Mouse (Mus musculus) liver, embryonic 11.5 days (tissue): ENCODE results near the gene Cyp2d12. TPM values are rescaled to one million over a fixed set of nuclear protein-coding genes. Genes with fewer than 3 reads are reported as not detected.
"Not testable (repeated sequence)": the region's sequence is repeated elsewhere in the genome, so short reads cannot be mapped to it uniquely, and the experiment has no call there.

Experiments
- ATAC-seq: fragments of 200-750 bp; cut with Nextera tagmentation; replicated peaks from 2 replicates; pipeline ENCODE4 v1.8.0; 2017; ENCODE audit warnings: moderate number of reproducible peaks, mild to moderate bottlenecking, moderate TSS enrichment, moderate library complexity; ENCODE audit not compliant: low FRiP score
- DNase-seq: peaks from one replicate; pipeline ENCODE4 v3.0.0-alpha.2; 2017; ENCODE audit warnings: low spot score
- H3K27ac ChIP-seq: fragments of 300-500 bp; sonication (generic); 2 replicates; pipeline ENCODE4 v1.5.1; 2014; ENCODE audit warnings: mild to moderate bottlenecking, low read depth, low read length, control low read depth
- H3K27me3 ChIP-seq: fragments of 300-500 bp; sonication (generic); replicated peaks from 2 replicates; pipeline ENCODE4 v1.6.1; 2014; ENCODE audit warnings: low read length, mixed read lengths; ENCODE audit not compliant: control insufficient read depth, insufficient read depth
- H3K36me3 ChIP-seq: fragments of 300-500 bp; sonication (generic); 2 replicates; pipeline ENCODE4 v1.6.1; 2014; ENCODE audit warnings: mild to moderate bottlenecking, low read length, moderate library complexity, mixed read lengths; ENCODE audit not compliant: control insufficient read depth, insufficient read depth
- H3K4me1 ChIP-seq: fragments of 300-500 bp; sonication (generic); replicated peaks from 2 replicates; pipeline ENCODE4 v1.6.1; 2014; ENCODE audit warnings: low read length, mixed read lengths; ENCODE audit not compliant: control insufficient read depth, insufficient read depth
- H3K4me2 ChIP-seq: fragments of 300-500 bp; sonication (generic); 2 replicates; pipeline ENCODE4 v1.6.1; 2014; ENCODE audit warnings: mild to moderate bottlenecking, control low read depth, moderate library complexity
- H3K4me3 ChIP-seq: fragments of 300-500 bp; sonication (generic); 2 replicates; pipeline ENCODE4 v1.5.1; 2014; ENCODE audit warnings: low read depth, low read length, control low read depth
- H3K9ac ChIP-seq: fragments of 300-500 bp; sonication (generic); 2 replicates; pipeline ENCODE4 v1.6.1; 2014; ENCODE audit warnings: low read depth, low read length, control low read depth
- H3K9me3 ChIP-seq: fragments of 300-500 bp; sonication (generic); 2 replicates; pipeline ENCODE4 v1.6.1; 2016; ENCODE audit warnings: low read length, inconsistent platforms, mixed read lengths; ENCODE audit not compliant: control insufficient read depth
- WGBS: fragments of 180-500 bp; shearing (Covaris S2); extraction: QIAGEN DNeasy Blood & Tissue Kit; methylation state at CpG from one replicate; pipeline ENCODE4 v1.1.7; 2014; 5-methylcytosine and 5-hydroxymethylcytosine counted together
- polyA plus RNA-seq: library from polyadenylated mRNA; unstranded; fragments of >200 nt; fragmentation: Nextera tagmentation; extraction: Ambion mirVana; gene quantifications from 2 replicates; pipeline ENCODE4 v1.2.1, GENCODE M21; 2014

Gene Cyp2d12
- polyA plus RNA-seq, result not detected in 2 replicates

DNA sequence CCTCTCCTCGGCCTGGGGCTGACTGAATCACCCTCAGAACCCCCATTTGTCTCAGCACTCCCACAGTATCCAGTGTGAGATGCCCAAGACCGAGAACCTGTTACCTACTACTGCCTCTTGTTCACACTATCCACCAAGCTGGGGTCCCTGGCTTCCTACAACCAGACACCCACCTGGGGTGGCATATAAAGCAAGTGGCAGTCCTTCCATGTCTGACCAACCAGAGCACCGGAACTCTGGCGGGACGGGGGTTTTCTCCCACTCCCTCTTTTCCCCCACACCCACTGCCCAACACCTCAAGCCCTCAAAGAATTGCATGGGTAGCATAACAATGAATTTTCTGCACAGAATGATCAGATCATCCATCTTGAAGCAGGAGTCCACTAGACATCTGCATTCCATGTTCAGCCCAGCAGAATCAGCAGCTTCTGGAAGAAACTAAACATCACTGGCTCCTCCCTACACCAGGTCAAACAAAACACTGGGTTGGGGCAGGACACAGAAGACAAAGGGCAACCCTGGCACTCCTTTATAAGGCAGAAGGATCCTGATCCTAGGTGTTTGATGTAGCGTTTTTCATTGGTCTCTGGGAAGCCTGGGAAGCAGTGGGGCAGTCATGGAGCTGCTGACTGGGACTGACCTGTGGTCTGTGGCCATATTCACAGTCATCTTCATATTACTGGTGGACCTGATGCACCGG, at the start of gene Cyp2d12:
Gene Cyp2d12 (plus strand): TSS at position 542 of the 700 bp plus-strand sequence.
- H3K27ac ChIP-seq, result no peak within 1 kb of the TSS
- ATAC-seq, result no peak
- no peaks in the 10 kb centered on the region for H3K9me3 ChIP-seq
- no peak within 1 kb of the TSS for H3K9ac ChIP-seq
- DNase-seq, result no peak
- no peaks in the 10 kb centered on the region for H3K36me3 ChIP-seq
- H3K4me3 ChIP-seq, result no peak within 1 kb of the TSS
- no peaks in the 10 kb centered on the region for H3K27me3 ChIP-seq
- 78% methylated on average over 7 of the region's 7 CpGs for WGBS
- no peak within 1 kb of the TSS for H3K4me2 ChIP-seq
- H3K4me1 ChIP-seq, result no peaks in the 10 kb centered on the region

DNA sequence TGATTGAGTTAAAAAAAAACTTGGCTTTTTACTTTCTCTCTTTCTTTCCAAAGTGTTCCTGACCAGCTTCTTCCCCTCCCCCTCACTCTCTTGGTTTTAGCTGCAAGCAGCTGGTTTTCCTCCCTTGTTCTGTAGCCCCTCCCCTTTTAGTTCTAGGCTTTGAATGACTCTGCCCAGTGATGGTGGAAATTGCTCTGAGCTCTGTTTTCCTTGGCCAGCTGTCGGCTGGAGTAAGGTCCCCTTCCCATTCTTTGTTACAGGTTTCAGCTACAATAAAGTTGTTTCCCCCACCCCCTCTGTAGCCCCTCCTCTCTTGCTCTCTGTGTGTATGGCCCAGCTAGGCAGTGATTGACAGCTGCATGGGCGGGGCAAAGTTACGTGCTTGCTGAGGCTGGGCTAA, 47.9 kb upstream of the Cyp2d12 start:
- DNase-seq (no peak), ATAC-seq (no peak)
- Histone ChIP-seq H3K27me3 (no peaks in the 10 kb centered on the region), H3K27ac (no peak overlapping the region), H3K36me3 (no peaks in the 10 kb centered on the region), H3K9ac (no peak overlapping the region), H3K9me3 (no peaks in the 10 kb centered on the region), H3K4me3 (no peak overlapping the region), H3K4me1 (no peaks in the 10 kb centered on the region), H3K4me2 (no peak overlapping the region)
- 75% methylated on average over 3 of the region's 3 CpGs for WGBS

DNA sequence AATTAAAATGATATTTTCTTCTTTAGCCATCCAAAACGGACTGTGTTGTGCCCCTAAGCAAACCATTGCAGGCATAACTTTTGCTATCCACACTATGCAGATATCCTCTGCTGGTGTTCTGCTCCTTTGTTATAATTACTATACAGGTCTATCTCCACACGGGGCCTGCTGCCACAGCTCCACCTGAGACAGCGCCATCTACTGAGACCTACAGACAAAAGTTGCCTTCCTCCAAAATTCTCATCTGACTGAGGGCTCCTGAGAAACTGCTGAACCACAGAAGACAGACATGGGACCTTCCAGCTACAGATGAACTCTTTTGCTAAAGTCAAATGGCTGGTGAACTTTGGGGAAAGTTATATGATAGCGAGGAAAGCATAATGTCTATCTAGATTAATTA, 47.1 kb upstream of the Cyp2d12 start:
- H3K9me3 ChIP-seq, H3K36me3 ChIP-seq, H3K27me3 ChIP-seq, DNase-seq, ATAC-seq, H3K9ac ChIP-seq, H3K27ac ChIP-seq, H3K4me2 ChIP-seq, H3K4me3 ChIP-seq, H3K4me1 ChIP-seq: not testable (repeated sequence)
- 45% methylated on average over 4 of the region's 4 CpGs for WGBS

DNA sequence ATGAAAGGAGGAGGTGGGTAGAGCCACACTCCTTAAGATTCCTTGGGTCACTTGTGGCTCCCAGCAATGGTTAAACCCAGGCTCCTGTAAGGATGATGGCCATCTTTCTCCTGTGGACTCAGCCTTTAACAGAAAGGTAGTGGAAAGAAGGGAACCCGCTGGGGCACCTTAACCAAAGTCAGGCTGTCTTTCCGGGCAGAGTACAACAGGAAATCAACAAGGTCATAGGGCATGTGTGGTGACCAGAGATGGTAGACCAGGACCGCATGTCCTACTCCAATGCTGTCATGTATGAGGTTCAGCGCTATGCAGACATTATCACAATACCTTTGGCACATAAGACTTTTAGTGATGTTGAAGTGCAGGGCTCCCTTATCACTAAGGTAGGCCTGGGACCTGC, 45.4 kb upstream of the Cyp2d12 start:
- not testable (repeated sequence) for H3K4me2 ChIP-seq, H3K9ac ChIP-seq, H3K27me3 ChIP-seq, H3K36me3 ChIP-seq, ATAC-seq, H3K4me1 ChIP-seq, H3K27ac ChIP-seq, DNase-seq, H3K9me3 ChIP-seq, H3K4me3 ChIP-seq
- 69% methylated on average over 4 of the region's 4 CpGs for WGBS

DNA sequence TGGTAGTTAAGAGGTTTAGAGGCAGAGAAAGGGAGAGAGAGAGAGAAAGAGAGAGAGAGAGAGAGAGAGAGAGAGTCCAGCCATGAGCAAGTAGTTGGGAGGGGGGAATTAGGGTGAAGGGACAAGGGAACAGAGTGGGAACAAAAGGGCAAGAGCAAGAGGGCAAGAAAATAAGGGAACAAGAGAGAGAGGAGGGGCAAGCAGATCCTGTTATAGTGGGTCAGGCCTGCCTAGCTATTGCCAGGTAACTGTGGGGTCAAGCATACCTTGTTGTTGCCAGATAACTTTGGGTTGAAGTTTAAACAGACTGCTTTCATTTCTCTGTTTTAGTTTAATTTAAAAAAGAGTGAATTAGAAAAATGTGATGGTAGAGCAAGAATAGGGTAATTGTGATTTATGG, 44.4 kb upstream of the Cyp2d12 start:
- DNase-seq, H3K4me3 ChIP-seq, H3K9ac ChIP-seq, H3K27me3 ChIP-seq, H3K4me1 ChIP-seq, ATAC-seq, H3K36me3 ChIP-seq, H3K4me2 ChIP-seq, H3K27ac ChIP-seq, H3K9me3 ChIP-seq: not testable (repeated sequence)

DNA sequence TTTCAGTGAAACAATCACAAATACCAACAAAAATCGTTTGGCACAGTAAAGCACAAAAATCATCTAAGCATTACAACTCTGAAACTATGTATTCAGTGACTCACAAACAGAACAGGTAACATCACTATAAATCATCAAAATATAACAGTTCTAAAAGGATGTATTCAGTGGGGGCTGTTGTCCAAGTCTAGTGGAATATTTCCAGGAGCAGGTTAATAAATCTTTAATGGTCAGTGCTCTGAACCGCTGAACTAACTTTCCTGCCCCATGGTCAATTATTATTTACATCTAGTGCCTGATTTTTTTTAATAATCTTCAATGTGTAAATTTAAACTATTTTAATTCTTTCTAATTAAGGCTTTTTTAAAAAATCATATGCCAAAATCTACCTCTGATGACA, 42.8 kb upstream of the Cyp2d12 start:
- not testable (repeated sequence) for H3K27ac ChIP-seq, H3K4me3 ChIP-seq, H3K4me1 ChIP-seq, H3K9me3 ChIP-seq, H3K9ac ChIP-seq, H3K4me2 ChIP-seq, H3K36me3 ChIP-seq, H3K27me3 ChIP-seq, DNase-seq, ATAC-seq
- WGBS, result 66% methylated on average over 2 of the region's 2 CpGs

DNA sequence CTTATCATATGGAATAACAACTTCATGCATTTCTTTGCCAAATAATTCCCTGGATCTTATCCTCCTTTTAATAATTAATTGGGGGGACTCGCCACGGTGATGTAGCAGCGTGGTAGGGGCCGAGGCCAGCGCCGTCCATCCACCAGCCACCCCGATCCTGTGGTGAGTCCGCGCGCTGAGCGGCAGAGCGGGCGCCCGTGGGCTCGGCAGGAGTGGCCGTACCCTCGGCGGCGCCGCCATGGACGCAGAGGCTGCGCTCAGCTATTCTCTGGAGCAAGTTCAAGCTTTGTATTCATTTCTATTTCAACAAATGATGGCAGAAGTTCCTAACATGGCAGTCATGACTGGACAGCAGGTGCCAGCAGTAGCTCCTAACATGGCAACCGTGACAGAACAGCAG, 38.7 kb upstream of the Cyp2d12 start:
- H3K27me3 ChIP-seq, H3K9ac ChIP-seq, H3K27ac ChIP-seq, H3K36me3 ChIP-seq, H3K4me1 ChIP-seq, H3K9me3 ChIP-seq, ATAC-seq, H3K4me3 ChIP-seq, H3K4me2 ChIP-seq, DNase-seq: not testable (repeated sequence)
- WGBS, result 79% methylated on average over 23 of the region's 23 CpGs

DNA sequence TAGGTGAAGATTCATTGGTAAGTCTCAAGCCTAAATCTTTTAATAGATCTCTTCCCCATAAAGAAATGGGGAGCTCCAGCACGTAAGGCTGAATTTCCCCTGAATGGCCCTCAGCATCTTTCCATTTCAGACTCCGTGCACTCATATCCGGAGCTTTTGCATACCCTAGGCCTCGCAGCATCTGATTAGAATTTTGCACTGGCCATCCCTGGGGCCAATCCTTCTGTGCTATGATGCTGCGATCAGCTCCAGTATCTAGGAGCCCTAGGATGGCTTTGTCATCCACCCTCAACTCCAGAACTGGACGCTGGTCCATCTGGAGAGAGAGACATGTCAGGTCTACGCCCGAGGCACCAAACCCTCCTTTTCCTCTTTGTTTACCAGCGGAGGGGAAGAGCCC, 27.5 kb upstream of the Cyp2d12 start:
- not testable (repeated sequence) for ATAC-seq, H3K4me3 ChIP-seq, H3K9me3 ChIP-seq, H3K4me1 ChIP-seq, DNase-seq, H3K27ac ChIP-seq, H3K9ac ChIP-seq, H3K36me3 ChIP-seq, H3K27me3 ChIP-seq, H3K4me2 ChIP-seq
- 79% methylated on average over 5 of the region's 9 CpGs for WGBS

DNA sequence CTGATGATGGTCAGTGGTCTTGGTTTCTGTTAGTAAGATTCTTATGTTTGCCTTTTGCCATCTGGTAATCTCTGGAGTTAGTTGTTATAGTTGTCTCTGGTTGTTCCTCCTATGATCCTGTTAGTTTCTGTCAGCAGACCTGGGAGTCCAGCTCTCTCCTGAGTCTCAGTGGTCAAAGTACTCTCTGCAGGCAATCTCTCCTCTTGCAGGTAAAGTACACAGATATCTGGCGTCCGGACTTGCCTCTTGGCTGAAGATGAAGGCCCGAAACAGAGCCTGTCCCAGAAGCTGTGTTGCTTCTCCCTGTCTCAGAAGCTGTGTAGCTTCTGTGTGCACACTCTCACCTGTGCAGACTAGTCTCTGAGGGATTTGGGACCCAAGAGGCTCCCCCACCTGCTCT, 22.2 kb upstream of the Cyp2d12 start:
- not testable (repeated sequence) for H3K36me3 ChIP-seq, H3K4me2 ChIP-seq, H3K27me3 ChIP-seq, H3K27ac ChIP-seq, H3K9ac ChIP-seq, H3K9me3 ChIP-seq, DNase-seq, H3K4me3 ChIP-seq, H3K4me1 ChIP-seq, ATAC-seq
- WGBS, result 91% methylated on average over 3 of the region's 3 CpGs
